Mouse (Mus musculus) E14TG2a.4 (cell line): ENCODE data around the gene Umad1.

ENCODE experiments used
- H3K27me3 ChIP-seq: 2 replicates; pipeline ENCODE4 v1.6.1; 2014; ENCODE audit warnings: low read length, control low read depth; ENCODE audit not compliant: insufficient read depth
- H3K36me3 ChIP-seq: 2 replicates; pipeline ENCODE4 v1.6.1; 2014; ENCODE audit warnings: low read length, control low read depth; ENCODE audit not compliant: insufficient read depth
- H3K4me1 ChIP-seq: replicated peaks from 2 replicates; pipeline ENCODE4 v1.6.1; 2014; ENCODE audit warnings: low read depth, low read length, control low read depth
- H3K4me3 ChIP-seq: replicated peaks from 2 replicates; pipeline ENCODE4 v1.5.1; 2014; ENCODE audit warnings: mild to moderate bottlenecking, low read length
- H3K9me3 ChIP-seq: 2 replicates; pipeline ENCODE4 v1.6.1; 2014; ENCODE audit warnings: low read length, control low read depth
- CTCF ChIP-seq: conservative IDR thresholded peaks from 2 replicates; pipeline ENCODE4 v1.5.1; 2014; ENCODE audit warnings: low read length
- NANOG ChIP-seq: IDR thresholded peaks from 2 replicates; pipeline ENCODE4 v1.6.1; 2014; ENCODE audit warnings: borderline replicate concordance, low read length, mixed read lengths
- POU5F1 ChIP-seq: IDR thresholded peaks from 2 replicates; pipeline ENCODE4 v1.6.1; 2014; ENCODE audit warnings: low read length, borderline replicate concordance

Gene Umad1

GRCm38 (mm10) chr6:8393029-8393428 is 133.9 kb downstream of the Umad1 start:
- no peak overlapping the region for H3K4me3 ChIP-seq

GRCm38 (mm10) chr6:8394044-8394443 is 135.0 kb downstream of the Umad1 start:
- H3K27me3 ChIP-seq: no peaks in the 10 kb centered on the region
- H3K4me1 ChIP-seq: no peaks in the 10 kb centered on the region
- no peak overlapping the region for H3K4me3 ChIP-seq
- H3K36me3 ChIP-seq: no peaks in the 10 kb centered on the region
- TF ChIP-seq POU5F1 (no peak), NANOG (no peak)
- peaks cover 8% of the 10 kb centered on the region; the same call in 1 of the 2 replicates for H3K9me3 ChIP-seq

More at GRCm38 (mm10) chr6:8393029-8393428, 133.9 kb downstream of the Umad1 start:
- no peaks in the 10 kb centered on the region for H3K4me1 ChIP-seq
- peaks cover 8% of the 10 kb centered on the region; the same call in 1 of the 2 replicates for H3K9me3 ChIP-seq
- H3K27me3 ChIP-seq: no peaks in the 10 kb centered on the region
- TF ChIP-seq POU5F1 (no peak), NANOG (no peak), CTCF (no peak)
- H3K36me3 ChIP-seq: no peaks in the 10 kb centered on the region

GRCm38 (mm10) chr6:8395061-8395460 is 136.0 kb downstream of the Umad1 start:
- Histone ChIP-seq H3K4me3 (no peak overlapping the region), H3K4me1 (no peaks in the 10 kb centered on the region), H3K9me3 (peaks cover under 1% of the 10 kb centered on the region; the same call in 1 of the 2 replicates), H3K36me3 (no peaks in the 10 kb centered on the region), H3K27me3 (no peaks in the 10 kb centered on the region)
- TF ChIP-seq CTCF (no peak), POU5F1 (no peak), NANOG (no peak)

DNA sequence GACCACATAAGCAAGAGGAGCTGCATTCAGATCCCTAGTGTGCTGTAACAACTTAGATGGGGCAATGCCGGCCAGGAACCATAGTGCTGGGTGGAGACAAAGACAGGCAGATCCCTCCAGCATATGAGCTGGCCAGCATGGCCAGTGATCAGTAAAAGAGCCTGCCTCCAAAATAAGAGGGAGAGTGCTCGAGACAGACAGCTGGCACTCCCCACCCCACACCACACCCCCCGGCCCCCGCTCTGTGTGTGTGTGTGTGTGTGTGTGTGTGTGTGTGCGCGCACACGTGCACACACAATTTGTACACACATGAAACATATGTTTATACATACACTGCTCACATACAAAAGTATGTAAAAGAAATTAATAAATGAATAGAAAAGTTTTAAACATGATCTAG is 138.2 kb downstream of the Umad1 start:
- no peaks in the 10 kb centered on the region for H3K27me3 ChIP-seq
- H3K4me3 ChIP-seq: no peak overlapping the region
- no peaks in the 10 kb centered on the region for H3K4me1 ChIP-seq
- H3K9me3 ChIP-seq: no peaks in the 10 kb centered on the region
- TF ChIP-seq POU5F1: no peak
- TF ChIP-seq NANOG: no peak
- TF ChIP-seq CTCF: no peak
- no peaks in the 10 kb centered on the region for H3K36me3 ChIP-seq

DNA sequence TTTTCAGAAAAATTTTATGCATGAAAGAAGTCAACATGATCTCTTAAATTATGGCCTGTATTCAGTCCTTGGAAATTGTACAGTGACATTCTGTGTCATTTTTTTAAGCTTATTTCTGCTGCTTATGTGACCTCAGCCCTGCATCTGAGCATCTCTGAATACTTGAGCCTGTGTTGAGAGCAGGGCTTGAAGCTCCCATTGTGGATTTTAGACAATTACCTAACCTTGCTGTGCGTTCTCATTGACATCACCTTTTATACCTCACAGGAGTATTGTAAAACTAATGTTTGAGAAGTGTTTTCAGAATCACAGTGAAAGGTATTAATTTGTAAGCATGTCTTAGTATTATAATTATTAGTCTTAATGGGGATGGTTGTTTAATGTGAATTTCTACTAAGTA is 140.6 kb downstream of the Umad1 start:
- no peaks in the 10 kb centered on the region for H3K36me3 ChIP-seq
- H3K9me3 ChIP-seq: no peaks in the 10 kb centered on the region
- H3K4me1 ChIP-seq: no peaks in the 10 kb centered on the region
- TF ChIP-seq POU5F1 (no peak), NANOG (no peak), CTCF (no peak)
- H3K27me3 ChIP-seq: no peaks in the 10 kb centered on the region
- H3K4me3 ChIP-seq: no peak overlapping the region

GRCm38 (mm10) chr6:8403127-8403526 is 144.0 kb downstream of the Umad1 start:
- Histone ChIP-seq H3K27me3 (no peaks in the 10 kb centered on the region), H3K4me3 (no peak overlapping the region), H3K4me1 (no peaks in the 10 kb centered on the region), H3K36me3 (no peaks in the 10 kb centered on the region), H3K9me3 (no peaks in the 10 kb centered on the region)
- TF ChIP-seq POU5F1 (no peak), CTCF (no peak), NANOG (no peak)

- no peaks in the 10 kb centered on the region for H3K36me3 ChIP-seq
- H3K4me3 ChIP-seq: no peak overlapping the region
- H3K4me1 ChIP-seq: no peaks in the 10 kb centered on the region
- no peaks in the 10 kb centered on the region for H3K9me3 ChIP-seq
- H3K27me3 ChIP-seq: no peaks in the 10 kb centered on the region
- TF ChIP-seq POU5F1: no peak
- TF ChIP-seq CTCF: no peak
- no peak for TF ChIP-seq NANOG
Measured at GRCm38 (mm10) chr6:8405844-8406243, 146.8 kb downstream of the Umad1 start.

- no peaks in the 10 kb centered on the region for H3K36me3 ChIP-seq
- H3K4me1 ChIP-seq: no peaks in the 10 kb centered on the region
- no peak overlapping the region for H3K4me3 ChIP-seq
- TF ChIP-seq POU5F1 (no peak), NANOG (no peak), CTCF (no peak)
- H3K27me3 ChIP-seq: no peaks in the 10 kb centered on the region; the same call in 1 of the 2 replicates
- no peaks in the 10 kb centered on the region for H3K9me3 ChIP-seq
Measured at GRCm38 (mm10) chr6:8408332-8408731, 149.2 kb downstream of the Umad1 start.

GRCm38 (mm10) chr6:8409865-8410264 is 150.8 kb downstream of the Umad1 start:
- H3K27me3 ChIP-seq: no peaks in the 10 kb centered on the region; the same call in 1 of the 2 replicates
- H3K4me3 ChIP-seq: no peak overlapping the region
- TF ChIP-seq NANOG (no peak), POU5F1 (no peak), CTCF (no peak)
- H3K4me1 ChIP-seq: no peaks in the 10 kb centered on the region
- no peaks in the 10 kb centered on the region for H3K36me3 ChIP-seq
- no peaks in the 10 kb centered on the region for H3K9me3 ChIP-seq
